Mouse (Mus musculus) stomach, postnatal 0 days (tissue): Measurements from ENCODE around the gene Lipc. TPM values are rescaled to one million over a fixed set of nuclear protein-coding genes. Genes with fewer than 3 reads are reported as not detected.

ENCODE experiments used
- ATAC-seq: fragments of 200-750 bp; cut with Nextera tagmentation; 2 replicates; pipeline ENCODE4 v1.8.0; 2017; ENCODE audit not compliant: low FRiP score, low TSS enrichment
- DNase-seq: peaks from one replicate; pipeline ENCODE4 v3.0.0-alpha.2; 2016; ENCODE audit warnings: low spot score
- H3K27ac ChIP-seq: fragments of 300-500 bp; sonication (generic); replicated peaks from 2 replicates; pipeline ENCODE4 v1.5.1; 2014; ENCODE audit warnings: mild to moderate bottlenecking, control low read depth
- H3K27me3 ChIP-seq: fragments of 300-500 bp; sonication (generic); 2 replicates; pipeline ENCODE4 v1.6.1; 2014; ENCODE audit warnings: low read length; ENCODE audit not compliant: control insufficient read depth, insufficient read depth
- H3K36me3 ChIP-seq: fragments of 300-500 bp; sonication (generic); 2 replicates; pipeline ENCODE4 v1.6.1; 2014; ENCODE audit warnings: low read length, mixed read lengths; ENCODE audit not compliant: control insufficient read depth, insufficient read depth
- H3K4me1 ChIP-seq: fragments of 300-500 bp; sonication (generic); replicated peaks from 2 replicates; pipeline ENCODE4 v1.6.1; 2014; ENCODE audit warnings: antibody characterized with exemption; ENCODE audit not compliant: control insufficient read depth, insufficient read depth
- H3K4me2 ChIP-seq: fragments of 300-500 bp; sonication (generic); replicated peaks from 2 replicates; pipeline ENCODE4 v1.6.1; 2014; ENCODE audit warnings: low read depth, mild to moderate bottlenecking, control low read depth, moderate library complexity
- H3K4me3 ChIP-seq: fragments of 300-500 bp; sonication (generic); 2 replicates; pipeline ENCODE4 v1.5.1; 2014; ENCODE audit warnings: low read depth, low read length, control low read depth
- H3K9ac ChIP-seq: fragments of 300-500 bp; sonication (generic); 2 replicates; pipeline ENCODE4 v1.6.1; 2014; ENCODE audit warnings: mild to moderate bottlenecking, low read length, control low read depth, mixed read lengths
- H3K9me3 ChIP-seq: fragments of 300-500 bp; sonication (generic); 2 replicates; pipeline ENCODE4 v1.6.1; 2016; ENCODE audit warnings: low read length; ENCODE audit not compliant: control insufficient read depth
- CTCF ChIP-seq: IDR thresholded peaks from 2 replicates; pipeline ENCODE4 v1.5.1; 2016; ENCODE audit warnings: antibody characterized with exemption, low read depth, mild to moderate bottlenecking, moderate library complexity
- EP300 ChIP-seq: optimal IDR thresholded peaks from 2 replicates; pipeline ENCODE3; 2016; ENCODE audit warnings: antibody characterized with exemption
- WGBS: fragments of 180-500 bp; shearing (Covaris S2); extraction: QIAGEN DNeasy Blood & Tissue Kit; methylation state at CpG from one replicate; pipeline ENCODE4 v1.1.7; 2014; 5-methylcytosine and 5-hydroxymethylcytosine counted together
- polyA plus RNA-seq: library from polyadenylated mRNA; unstranded; fragments of >200 nt; fragmentation: Nextera tagmentation; extraction: Ambion mirVana; gene quantifications from 2 replicates; pipeline ENCODE4 v1.2.1, GENCODE M21; 2015

Lipc gene
- polyA plus RNA-seq, 1 experiment from 2014 or later = 1.2 TPM

- no peak overlapping the region for H3K9ac ChIP-seq
- no peak overlapping the region for H3K4me3 ChIP-seq
- peak; percentile 51 for DNase-seq
- no peaks in the 10 kb centered on the region for H3K27me3 ChIP-seq
- no peak for TF ChIP-seq CTCF
- TF ChIP-seq EP300 = no peak
- peak; percentile 56; the same call in 1 of the 2 replicates for ATAC-seq
- no peaks in the 10 kb centered on the region for H3K36me3 ChIP-seq
- peak overlapping the region; percentile 26 for H3K4me2 ChIP-seq
- H3K9me3 ChIP-seq = no peaks in the 10 kb centered on the region
- WGBS = 23% methylated on average over 8 of the region's 8 CpGs
- H3K27ac ChIP-seq = peak overlapping the region; percentile 61
- H3K4me1 ChIP-seq = 0 out of 2 replicates have a peak, but pooled peaks cover 4% of the 10 kb centered on the region
These were observed 104.4 kb downstream of the Lipc start for GRCm38 (mm10) chr9:70847627-70848051.

GRCm38 (mm10) chr9:70843270-70843669 is 108.8 kb downstream of the Lipc start:
- no peak for DNase-seq
- no peaks in the 10 kb centered on the region for H3K36me3 ChIP-seq
- no peaks in the 10 kb centered on the region for H3K9me3 ChIP-seq
- H3K4me3 ChIP-seq = no peak overlapping the region
- TF ChIP-seq CTCF (peak; percentile 62), EP300 (no peak)
- H3K9ac ChIP-seq = no peak overlapping the region
- no peak overlapping the region for H3K4me2 ChIP-seq
- WGBS = 93% methylated on average over 4 of the region's 4 CpGs
- no peaks in the 10 kb centered on the region for H3K27me3 ChIP-seq
- peak overlapping the region; percentile 77 for H3K27ac ChIP-seq
- no peak for ATAC-seq
- H3K4me1 ChIP-seq = peaks cover 10% of the 10 kb centered on the region; the same call in 1 of the 2 replicates

GRCm38 (mm10) chr9:70842300-70842941 is 109.6 kb downstream of the Lipc start:
- peak overlapping the region; percentile 82 for H3K27ac ChIP-seq
- no peak for TF ChIP-seq EP300
- TF ChIP-seq CTCF = no peak
- 35% methylated on average over 5 of the region's 6 CpGs for WGBS
- H3K4me3 ChIP-seq = no peak overlapping the region
- no peaks in the 10 kb centered on the region for H3K9me3 ChIP-seq
- peak; percentile 67 for DNase-seq
- no peak overlapping the region for H3K4me2 ChIP-seq
- no peaks in the 10 kb centered on the region for H3K36me3 ChIP-seq
- H3K4me1 ChIP-seq = peaks cover 10% of the 10 kb centered on the region; the same call in 1 of the 2 replicates
- no peak overlapping the region for H3K9ac ChIP-seq
- no peaks in the 10 kb centered on the region for H3K27me3 ChIP-seq
- peak; percentile 81 for ATAC-seq

GRCm38 (mm10) chr9:70841426-70842215 is 110.4 kb downstream of the Lipc start:
- peak overlapping the region; percentile 82 for H3K27ac ChIP-seq
- no peak for TF ChIP-seq EP300
- no peak; the same call in 1 of the 2 replicates for TF ChIP-seq CTCF
- peaks cover 10% of the 10 kb centered on the region; the same call in 1 of the 2 replicates for H3K4me1 ChIP-seq
- no peaks in the 10 kb centered on the region for H3K27me3 ChIP-seq
- no peaks in the 10 kb centered on the region for H3K36me3 ChIP-seq
- 55% methylated on average over 8 of the region's 8 CpGs for WGBS
- no peaks in the 10 kb centered on the region for H3K9me3 ChIP-seq
- DNase-seq (no peak), ATAC-seq (peak; percentile 24; the same call in 1 of the 2 replicates)
- no peak overlapping the region for H3K4me3 ChIP-seq
- H3K9ac ChIP-seq = no peak overlapping the region
- no peak overlapping the region for H3K4me2 ChIP-seq

GRCm38 (mm10) chr9:70840861-70841341 is 111.1 kb downstream of the Lipc start:
- Histone ChIP-seq H3K9ac (no peak overlapping the region), H3K4me2 (no peak overlapping the region; the same call in 1 of the 2 replicates), H3K9me3 (no peaks in the 10 kb centered on the region), H3K27ac (peak overlapping the region; percentile 82), H3K4me1 (peaks cover 10% of the 10 kb centered on the region; the same call in 1 of the 2 replicates), H3K4me3 (no peak overlapping the region), H3K36me3 (no peaks in the 10 kb centered on the region), H3K27me3 (no peaks in the 10 kb centered on the region)
- ATAC-seq (peak; percentile 54), DNase-seq (peak; percentile 65)
- WGBS = 12% methylated on average over 6 of the region's 6 CpGs
- TF ChIP-seq EP300 = peak; percentile 37
- TF ChIP-seq CTCF = no peak
